Mouse (Mus musculus) heart, postnatal 36 days (tissue): ENCODE results near the gene Casc3. TPM values are rescaled to one million over a fixed set of nuclear protein-coding genes. Genes with fewer than 3 reads are reported as not detected.

Experiments used
- DNase-seq, 2 experiments: peaks; one replicate each; pipeline ENCODE4 v3.0.0; 2021 to 2022
- intact Hi-C: fragments of 180-260 bp; cut with DNase I; formaldehyde crosslinking; loops from one replicate; pipeline ENCODE4 v1.15.1; 2025
- total RNA-seq, 2 experiments: library from RNA; stranded (reverse); gene quantifications; 2 replicates each; pipeline ENCODE4 v1.2.3; 2021

Casc3 gene
- 10 to 100 TPM; 26.1 to 26.2 TPM for total RNA-seq

DNA sequence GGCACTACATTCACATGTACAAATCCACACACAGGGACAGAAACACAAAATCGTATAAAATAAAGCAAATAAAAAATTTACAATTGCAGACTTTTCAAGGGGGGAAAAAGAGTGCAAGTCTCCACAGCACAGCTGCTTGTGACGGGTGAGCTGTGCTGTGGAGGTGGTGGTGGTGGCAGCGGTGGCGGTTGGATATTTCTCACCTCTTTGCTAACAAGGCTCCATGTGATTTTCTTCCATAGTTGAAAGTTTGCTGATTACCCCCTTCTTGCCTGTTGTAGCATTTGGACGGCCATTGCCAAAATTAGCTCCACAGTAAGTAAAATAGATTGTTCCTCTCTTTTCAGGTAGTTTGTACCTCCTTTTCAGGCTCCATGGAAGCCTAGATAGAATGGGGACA, at the start of gene Casc3:
TSS of gene Casc3 (plus strand) at position 301 of the 400 bp plus-strand sequence.
- DNase-seq, result no peak
- intact Hi-C loops, result no loop called here

- intact Hi-C loops, result no loop called here
- no peak for DNase-seq
Measured at GRCm38 (mm10) chr11:98755726-98756380, 48.9 kb upstream of the Casc3 start.

- intact Hi-C loops, result no loop called here
- no peak for DNase-seq
Measured at GRCm38 (mm10) chr11:98756711-98757110, 48.0 kb upstream of the Casc3 start.

GRCm38 (mm10) chr11:98761939-98762338, 42.8 kb upstream of the Casc3 start:
- intact Hi-C loops, result no loop called here
- no peak for DNase-seq

- intact Hi-C loops, result no loop called here
- DNase-seq, result peak; percentile 12 to 37
Measured at GRCm38 (mm10) chr11:98762756-98763501, 41.8 kb upstream of the Casc3 start.

- intact Hi-C loops, result no loop called here
- peak in 1 of 2 experiments; percentile 4 for DNase-seq
Measured at GRCm38 (mm10) chr11:98763502-98763861, 41.2 kb upstream of the Casc3 start.

GRCm38 (mm10) chr11:98764091-98764490, 40.6 kb upstream of the Casc3 start:
- intact Hi-C loops, result loop anchor here (2.0 kb wide), 1 partner anchor 15 kb away; no protein-coding TSS in a partner anchor
- DNase-seq, result peak in 1 of 2 experiments; percentile 4

DNA sequence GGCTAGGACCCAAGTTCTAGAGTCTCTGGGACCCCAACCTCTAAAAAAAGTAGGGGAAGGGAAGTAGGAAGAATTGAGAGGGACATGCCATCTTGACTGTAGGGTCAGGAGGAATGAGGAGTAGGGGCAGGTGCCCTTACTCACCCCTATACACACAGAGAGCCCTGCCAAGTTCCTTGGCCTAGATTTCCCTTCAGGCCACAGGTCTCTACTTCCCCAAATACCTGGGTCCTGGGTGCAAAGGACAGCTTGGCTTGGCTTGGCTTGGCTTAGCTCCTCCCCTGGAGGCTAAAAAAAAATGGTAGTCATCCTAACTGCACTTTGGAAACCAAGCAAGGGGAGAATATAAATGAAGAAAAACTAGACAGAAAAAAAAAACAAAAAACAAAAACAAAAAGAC, 40.0 kb upstream of the Casc3 start:
- intact Hi-C loops, result loop anchor here (2.0 kb wide), 1 partner anchor 16 kb away; no protein-coding TSS in a partner anchor
- no peak for DNase-seq

- peak; percentile 46 to 73 for DNase-seq
- intact Hi-C loops, result loop anchor here (2.0 kb wide), 1 partner anchor 17 kb away; no protein-coding TSS in a partner anchor
Measured at GRCm38 (mm10) chr11:98765421-98766309, 39.0 kb upstream of the Casc3 start.

GRCm38 (mm10) chr11:98766346-98766745, 38.4 kb upstream of the Casc3 start:
- peak; percentile 4 to 42 for DNase-seq
- intact Hi-C loops, result no loop called here

DNA sequence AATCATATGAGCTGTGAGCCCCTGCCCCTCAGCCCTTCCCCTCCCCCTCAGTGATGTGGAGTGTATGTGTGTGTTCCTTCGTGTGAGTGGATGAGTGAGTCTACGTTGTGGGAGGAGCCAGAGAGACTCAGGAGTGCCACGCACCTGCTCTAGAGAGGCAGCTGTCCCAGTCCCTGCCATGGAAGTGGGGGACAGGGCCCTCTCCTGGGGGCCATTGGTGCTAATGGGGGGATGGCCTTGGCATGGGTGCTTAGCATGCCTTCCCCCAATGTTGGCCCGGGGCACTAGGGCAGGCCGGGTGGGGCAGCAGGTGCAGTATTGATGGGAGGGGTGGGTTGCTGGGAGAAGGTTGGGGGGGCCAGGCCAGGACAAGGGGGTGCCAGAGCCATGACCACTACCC, 37.9 kb upstream of the Casc3 start:
- DNase-seq, result peak; percentile 6 to 41

DNA sequence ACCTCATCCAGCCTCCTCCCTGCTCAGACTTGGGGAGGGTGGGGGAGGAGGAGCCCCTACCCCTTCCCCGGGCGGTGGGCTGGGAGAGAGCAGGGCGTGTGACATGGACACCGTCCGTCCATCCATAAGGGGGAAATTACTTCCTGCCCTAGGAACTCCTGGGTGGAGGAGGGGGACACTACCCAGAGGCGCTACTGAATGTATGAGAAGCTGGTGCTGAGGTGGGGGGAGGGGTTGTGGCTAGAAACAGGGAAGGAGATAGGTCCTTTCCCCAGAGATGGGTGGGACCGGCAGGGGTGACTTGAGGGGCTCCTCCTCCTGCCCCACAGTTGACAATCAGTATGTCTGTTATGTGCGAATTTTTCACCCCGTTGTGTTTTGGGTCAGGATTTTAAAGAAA, 37.4 kb upstream of the Casc3 start:
- DNase-seq, result peak; percentile 46 to 65
- intact Hi-C loops, result no loop called here

More for the DNA sequence above, 37.9 kb upstream of the Casc3 start:
- intact Hi-C loops, result no loop called here

- peak in 1 of 2 experiments; percentile 6 for DNase-seq
- intact Hi-C loops, result no loop called here
Measured at GRCm38 (mm10) chr11:98767713-98768112, 37.0 kb upstream of the Casc3 start.

DNA sequence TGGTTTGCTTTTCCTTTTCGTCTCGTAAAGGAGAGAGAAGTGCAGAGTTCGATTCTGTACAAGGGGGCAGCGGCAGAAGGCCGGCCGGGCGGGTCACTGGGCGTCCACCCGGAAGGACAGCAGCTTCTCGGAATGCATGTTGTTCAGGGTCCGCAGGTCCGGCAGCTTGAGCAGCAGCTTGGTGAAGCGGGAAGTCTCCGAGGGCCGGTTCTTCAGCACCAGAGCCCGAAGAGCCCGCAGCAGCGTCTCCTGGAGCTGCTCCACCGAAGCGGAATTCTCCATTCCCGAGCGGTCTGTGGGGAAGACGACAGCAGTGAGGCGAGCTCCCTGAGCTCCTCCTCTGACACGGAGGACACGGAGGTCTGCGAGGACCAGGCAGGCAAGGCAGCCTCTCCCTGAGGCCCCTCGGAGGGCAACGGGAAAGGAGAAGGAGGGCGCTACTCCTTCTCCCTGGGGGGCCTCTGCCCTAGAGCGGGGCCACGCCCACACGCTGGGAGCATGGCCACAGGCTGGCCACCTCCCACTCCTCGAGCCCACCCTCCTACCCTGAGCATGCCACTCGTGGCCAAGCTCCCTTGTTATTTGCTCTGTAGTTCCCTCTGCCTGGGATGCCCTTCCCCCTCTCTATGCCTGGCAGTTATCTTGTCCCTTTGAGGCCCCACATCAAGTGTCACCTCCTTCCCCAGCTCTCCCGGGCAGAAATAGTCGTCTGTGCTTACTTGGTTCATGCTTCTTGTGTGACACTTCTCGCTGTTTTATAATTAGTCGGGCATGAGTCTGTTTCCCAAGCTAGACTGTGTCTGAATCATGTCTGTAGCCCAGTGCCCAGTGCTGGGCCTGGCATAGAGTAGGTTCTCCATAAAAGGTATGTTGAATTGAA, 36.3 kb upstream of the Casc3 start:
- intact Hi-C loops, result no loop called here
- peak; percentile 40 to 63 for DNase-seq

DNA sequence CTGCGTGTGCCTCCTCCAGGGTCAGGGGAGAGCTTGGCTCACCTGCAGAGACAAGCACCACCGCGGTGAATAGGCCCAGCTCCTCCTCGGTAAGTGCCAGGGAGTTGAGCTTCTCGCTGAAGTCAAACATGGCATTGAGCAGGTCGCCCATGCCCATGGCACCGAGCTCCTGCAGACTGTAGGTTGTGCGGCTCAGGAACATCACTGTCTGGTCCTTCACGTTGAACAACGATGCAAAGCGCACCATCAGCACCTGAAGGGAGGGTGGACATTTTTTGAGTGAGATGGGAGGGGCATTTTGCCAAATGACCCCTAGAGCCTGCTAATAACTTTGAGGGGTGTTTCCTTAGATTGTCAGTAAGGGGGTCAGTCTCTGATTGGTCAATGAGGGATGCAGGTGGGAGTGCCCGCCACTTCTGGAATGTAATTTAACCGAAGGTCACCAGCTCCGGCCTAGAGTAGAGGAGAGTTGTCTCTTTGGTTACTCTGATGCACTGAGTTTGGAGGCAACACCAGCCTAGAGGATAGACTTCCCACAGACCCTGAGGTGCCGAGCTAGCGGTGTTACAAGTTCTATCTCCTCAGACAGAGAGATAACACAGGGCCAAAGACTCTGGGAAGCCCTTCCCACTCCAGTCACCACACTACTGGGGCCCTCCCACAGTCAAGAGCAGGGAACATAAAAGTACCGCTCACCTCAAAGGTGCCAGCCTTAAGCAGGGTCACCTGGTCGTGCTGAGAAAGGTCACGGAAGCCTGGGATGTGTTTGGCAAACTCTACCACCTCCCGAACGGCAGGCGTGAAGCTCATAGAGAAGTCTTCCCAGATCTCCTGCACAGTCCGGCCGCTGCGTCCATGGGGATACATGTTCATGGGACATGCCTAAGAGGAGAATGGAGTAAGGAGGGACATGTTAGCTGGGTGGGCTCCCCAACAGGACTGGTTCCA, 35.4 kb upstream of the Casc3 start:
- peak; percentile 17 to 31 for DNase-seq
- intact Hi-C loops, result no loop called here

DNA sequence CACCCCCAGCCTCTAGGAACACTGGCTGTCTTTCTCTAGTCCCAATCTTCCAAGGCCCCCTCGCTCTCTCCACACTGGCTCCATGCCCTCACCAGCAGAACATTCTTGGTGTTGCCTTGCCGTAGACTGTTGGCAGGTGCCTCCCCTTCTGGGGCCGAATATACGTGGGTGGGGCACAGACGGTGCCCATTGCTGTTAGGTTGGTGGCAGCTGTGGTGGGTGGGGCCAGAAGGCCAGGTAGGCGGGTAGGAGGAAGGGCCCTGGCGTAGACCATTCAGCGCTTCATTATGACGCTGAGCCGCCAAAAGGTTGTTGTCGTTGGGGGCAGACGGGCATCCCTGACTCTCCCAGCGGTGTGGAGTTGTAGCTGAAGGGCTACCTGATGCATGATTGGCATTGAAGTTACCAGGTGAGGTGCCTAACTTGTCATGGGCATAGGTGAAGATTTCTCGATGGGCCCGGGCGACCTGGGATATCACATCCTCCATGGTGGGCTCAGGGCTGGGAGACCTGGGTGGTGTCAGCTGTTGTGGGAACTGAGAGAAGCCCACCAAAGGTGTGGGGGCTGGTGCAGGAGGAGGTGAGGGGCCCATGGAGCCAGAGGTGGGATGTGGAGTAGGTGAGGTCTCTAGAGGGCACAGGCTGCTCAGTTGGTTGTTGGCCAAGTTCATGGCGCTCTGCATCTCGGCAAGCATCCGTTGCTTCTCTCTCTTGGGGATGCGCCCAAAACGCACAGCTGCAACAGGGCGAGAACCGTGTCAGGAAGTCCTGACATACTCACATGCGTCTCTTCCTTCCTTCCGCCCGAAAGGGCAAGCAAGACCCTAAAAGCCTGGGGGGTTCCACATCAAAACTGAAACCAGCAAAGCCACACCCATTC, 34.4 kb upstream of the Casc3 start:
- peak; percentile 18 to 49 for DNase-seq
- intact Hi-C loops, result loop anchor here (1.0 kb wide), 1 partner anchor 26 kb away; no protein-coding TSS in a partner anchor

DNA sequence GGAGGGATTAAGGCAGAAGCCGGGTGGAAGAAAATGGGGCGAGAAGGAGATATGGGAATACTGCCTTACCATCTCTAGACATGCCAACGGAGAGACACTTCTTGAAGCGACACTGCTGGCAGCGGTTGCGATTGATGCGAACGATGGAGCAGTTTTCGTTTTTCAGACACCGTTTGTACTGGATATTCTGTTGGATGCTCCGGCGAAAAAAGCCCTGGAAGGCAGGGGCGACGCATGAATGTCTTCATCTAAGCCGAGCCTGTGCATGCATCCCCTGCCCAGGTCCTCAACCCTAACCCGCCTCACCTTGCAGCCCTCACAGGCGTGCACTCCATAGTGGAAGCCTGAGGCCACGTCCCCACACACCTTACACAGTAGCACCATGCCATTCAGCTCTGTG, 33.6 kb upstream of the Casc3 start:
- DNase-seq, result peak; percentile 10 to 34
- intact Hi-C loops, result no loop called here
